In the genomic region with DNA sequence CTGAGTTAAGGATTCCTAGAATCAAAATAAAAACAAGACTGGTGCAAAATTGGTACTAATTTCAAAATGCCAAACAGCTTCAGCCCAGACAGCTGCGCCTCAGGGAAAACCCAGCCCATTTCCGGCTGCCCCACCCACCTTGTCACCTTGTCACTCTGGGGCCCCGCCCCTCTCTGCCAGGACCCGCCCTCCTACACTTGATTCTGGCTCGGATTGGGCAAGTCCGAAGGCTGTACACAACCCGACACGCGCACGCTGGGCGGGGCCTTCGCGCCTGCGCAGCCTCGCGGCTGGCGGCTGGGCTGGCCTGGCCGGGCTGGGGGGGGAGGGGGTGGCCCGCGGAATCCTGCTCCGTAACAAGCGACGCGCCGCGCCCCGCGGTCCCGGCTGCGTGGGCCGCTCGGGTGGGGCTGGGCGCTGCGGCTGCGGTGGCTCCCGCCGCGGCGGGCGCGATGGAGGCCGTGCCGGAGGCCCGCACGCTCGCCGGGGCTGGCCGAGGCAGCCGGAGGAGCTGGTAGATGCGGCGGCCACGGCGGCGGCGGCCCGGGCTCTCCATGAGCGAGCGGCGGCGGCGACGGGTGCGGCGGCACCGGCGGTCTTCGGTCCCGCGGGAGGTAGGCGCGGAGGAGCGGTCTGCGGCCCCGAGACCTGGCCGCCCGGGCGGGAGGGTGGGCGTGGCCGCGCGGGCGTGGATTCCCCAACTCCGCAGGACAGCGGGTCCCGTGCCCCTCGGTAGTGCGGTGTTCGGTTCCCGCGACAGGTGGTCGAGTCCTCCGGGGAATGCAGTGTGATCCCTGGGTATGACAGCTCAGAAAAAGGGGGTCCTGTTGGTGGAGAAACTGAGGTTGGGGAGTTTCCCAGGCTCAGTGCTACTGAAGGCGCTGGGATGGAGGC, we compare ENCODE assay signal across 8 mouse cellular contexts. TPM values are rescaled to one million over a fixed set of nuclear protein-coding genes. Genes with fewer than 3 reads are reported as not detected.
DNase-seq lines count a peak whose midpoint lies in the region; ATAC-seq and TF ChIP-seq lines count a peak whose summit lies in the region.

A gene (plus strand): TSS at position 329 of the 894 bp plus-strand sequence.

- DNase-seq in ES-E14 (ENCODE audit: low read depth, low spot score), result peak; percentile 93
- peak; percentile 95 for DNase-seq in cerebellum, adult 11-12 months
- DNase-seq in heart, postnatal 25 days (ENCODE audit: low spot score), result peak; percentile 91
- peak; percentile 91 to 96 for DNase-seq in layer of hippocampus, adult 18-20 months (ENCODE audit: low spot score in 2 of 2)
- peak; percentile 91 for DNase-seq in lung, adult 2 months
- peak; percentile 91 to 93 for DNase-seq in thymus, adult 18-20 months

- peak; percentile 100 for ATAC-seq in forebrain, embryonic 15.5 days (replicated peaks)
- ATAC-seq in neutrophil, adult 5-6 weeks (ENCODE audit: extremely low read depth, insufficient number of reproducible peaks, low FRiP score, poor library complexity, severe bottlenecking), result peak; percentile 100

- intact Hi-C loops in heart, postnatal 25 days (cut with DNase I), result loop anchor here (2.0 kb wide), 1 partner anchor 49 kb away; no protein-coding TSS in a partner anchor

- peak within 1 kb of the TSS; percentile 84 for H3K9ac ChIP-seq in ES-E14 (ENCODE audit: insufficient read depth, low read depth, low read length, poor library complexity, severe bottlenecking)
- H3K9ac ChIP-seq in forebrain, embryonic 15.5 days (replicated peaks), result peak within 1 kb of the TSS; percentile 82

- no peak within 1 kb of the TSS for H3K27ac ChIP-seq in ES-E14 (ENCODE audit: insufficient read depth, low read depth, low read length, poor library complexity, severe bottlenecking)
- peak within 1 kb of the TSS; percentile 86 for H3K27ac ChIP-seq in forebrain, embryonic 15.5 days (replicated peaks)

- peak; percentile 20; the same call in 1 of the 2 replicates for TF ChIP-seq POLR2A in lung, adult 2 months (IDR thresholded peaks at IDR 0.05; ENCODE audit: borderline replicate concordance, extremely low read depth, low read depth, low read length)

- H3K36me3 ChIP-seq in ES-E14 (ENCODE audit: control insufficient read depth, insufficient read depth, low read length, poor library complexity, severe bottlenecking), result no peaks in the 10 kb centered on the region
- peaks cover 16% of the 10 kb centered on the region for H3K36me3 ChIP-seq in forebrain, embryonic 15.5 days

- H3K4me3 ChIP-seq in ES-E14 (ENCODE audit: insufficient read depth in 1 of 2, low read depth in 1 of 2, low read length in 2 of 2, poor library complexity in 1 of 2, severe bottlenecking in 1 of 2), result peak within 1 kb of the TSS; percentile 73 to 92
- H3K4me3 ChIP-seq in forebrain, embryonic 15.5 days, result peak within 1 kb of the TSS; percentile 74
- peak within 1 kb of the TSS; percentile 72 for H3K4me3 ChIP-seq in lung, adult 2 months (replicated peaks; ENCODE audit: extremely low read depth, low read depth, low read length)

- H3K27me3 ChIP-seq in forebrain, embryonic 15.5 days, result no peaks in the 10 kb centered on the region

- H3K4me1 ChIP-seq in ES-E14 (ENCODE audit: control insufficient read depth in 2 of 2, insufficient read depth in 2 of 2, low read length in 2 of 2, poor library complexity in 1 of 2), result peaks cover 0 to 4% of the 10 kb centered on the region in 2 experiments; a peak in 1 of 4 replicates
- H3K4me1 ChIP-seq in forebrain, embryonic 15.5 days, result peaks cover 7% of the 10 kb centered on the region
- H3K4me1 ChIP-seq in lung, adult 2 months (ENCODE audit: control insufficient read depth, insufficient read depth, low read length), result no peaks in the 10 kb centered on the region

- under 1% methylated on average over 79 of the region's 93 CpGs for WGBS in forebrain, embryonic 15.5 days
- WGBS in lung, adult 2 months, result under 1% methylated on average over 61 of the region's 93 CpGs

- in situ Hi-C loops in ES-E14 (cut with MboI; ENCODE audit: low sequenced_read_pairs in 2 of 2, unreplicated experiment in 2 of 2), result no loop called here

- H3K9me3 ChIP-seq in ES-E14 (ENCODE audit: control insufficient read depth, insufficient read depth, low read depth, low read length), result no peaks in the 10 kb centered on the region
- H3K9me3 ChIP-seq in forebrain, embryonic 15.5 days, result no peaks in the 10 kb centered on the region

- TF ChIP-seq CTCF in lung, adult 2 months (IDR thresholded peaks at IDR 0.05; ENCODE audit: insufficient read depth, low read length), result no peak

- H3K4me2 ChIP-seq in forebrain, embryonic 15.5 days (replicated peaks), result peak within 1 kb of the TSS; percentile 75

TF ChIP-seq in ES-E14, 5 proteins besides CTCF, POLR2A, EP300 and RAD21:
- no peak for TF ChIP-seq MAFK (IDR thresholded peaks at IDR 0.05; ENCODE audit: insufficient read depth, low read depth, low read length)

RNA-seq across cellular contexts. Expression of the gene that starts here (rescaled TPM):
- total RNA-seq in ES-E14 (2012; rRNA removed), result 4.1 and 5.9 TPM in 2 replicates
- polyA plus RNA-seq in forebrain, embryonic 15.5 days (2015; fragmentation: Nextera tagmentation; extraction: Ambion mirVana), result 1.3 and 4.8 TPM in 2 replicates
- 1 to 10 TPM; 3.9 to 4.3 TPM for total RNA-seq in heart, postnatal 25 days (2021)
- total RNA-seq in layer of hippocampus, adult 18-20 months (2021), result 10 to 100 TPM; 13.8 to 15.1 TPM
- polyA plus RNA-seq in lung, adult 2 months (2012; rRNA removed), result 0.61 and 1.4 TPM in 2 replicates
- 10.2 and 20.0 TPM in 2 replicates for total RNA-seq in neutrophil, adult 5-6 weeks (2017)
